Mouse (Mus musculus) embryo, embryonic 10.5 days (tissue): ENCODE measurements at regions not wholly inside any gene's neighbourhood (a gene's known extent, or its start where the extent isn't known, plus 50 kb on each side); places are given as distances from the start of the nearest gene placed in this dataset.

Experiments used
- DNase-seq: peaks from one replicate; pipeline ENCODE4 v3.0.0-alpha.2; 2015; ENCODE audit warnings: low spot score

GRCm38 (mm10) chr9:98791709-98792108, 50.6 kb upstream of the Prr23a1 start:
- no peak for DNase-seq

- DNase-seq = no peak
These were observed 68.6 kb upstream of the Prr23a1 start for GRCm38 (mm10) chr9:98773651-98774185.

- DNase-seq = no peak
These were observed 69.1 kb upstream of the Prr23a1 start for GRCm38 (mm10) chr9:98773212-98773611.

- no peak for DNase-seq
These were observed 87.5 kb upstream of the Prr23a1 start for GRCm38 (mm10) chr9:98754764-98755163.

GRCm38 (mm10) chr9:98753356-98753953, 88.8 kb upstream of the Prr23a1 start:
- no peak for DNase-seq

- no peak for DNase-seq
These were observed 98.5 kb upstream of the Prr23a1 start for GRCm38 (mm10) chr9:98743785-98744184.

GRCm38 (mm10) chr9:98727276-98727860, 114.9 kb upstream of the Prr23a1 start:
- peak; percentile 32 for DNase-seq

GRCm38 (mm10) chr9:98726638-98727037, 115.7 kb upstream of the Prr23a1 start:
- DNase-seq = peak; percentile 44

- no peak for DNase-seq
These were observed 119.4 kb upstream of the Prr23a1 start for GRCm38 (mm10) chr9:98722885-98723284.

GRCm38 (mm10) chr9:98721381-98721780, 119.9 kb upstream of the Mrps22 start:
- DNase-seq = no peak

- DNase-seq = no peak
These were observed 116.3 kb upstream of the Mrps22 start for GRCm38 (mm10) chr9:98717701-98718270.

- no peak for DNase-seq
These were observed 113.2 kb upstream of the Mrps22 start for GRCm38 (mm10) chr9:98714661-98715060.

GRCm38 (mm10) chr9:98712826-98713225, 111.4 kb upstream of the Mrps22 start:
- DNase-seq = no peak

GRCm38 (mm10) chr9:98712023-98712563, 110.6 kb upstream of the Mrps22 start:
- DNase-seq = peak; percentile 21

- peak; percentile 22 for DNase-seq
These were observed 108.8 kb upstream of the Mrps22 start for GRCm38 (mm10) chr9:98710155-98710710.

GRCm38 (mm10) chr9:98708001-98708680, 106.7 kb upstream of the Mrps22 start:
- no peak for DNase-seq

GRCm38 (mm10) chr9:98707491-98707890, 106.0 kb upstream of the Mrps22 start:
- no peak for DNase-seq

- peak; percentile 70 for DNase-seq
These were observed 102.7 kb upstream of the Mrps22 start for GRCm38 (mm10) chr9:98704131-98704530.

GRCm38 (mm10) chr9:98703331-98703730, 101.9 kb upstream of the Mrps22 start:
- no peak for DNase-seq

GRCm38 (mm10) chr9:98700571-98700970, 99.1 kb upstream of the Mrps22 start:
- no peak for DNase-seq

GRCm38 (mm10) chr9:98697155-98697554, 95.7 kb upstream of the Mrps22 start:
- peak; percentile 55 for DNase-seq

- DNase-seq = no peak
These were observed 93.6 kb upstream of the Mrps22 start for GRCm38 (mm10) chr9:98695035-98695434.
